Mouse (Mus musculus) heart, postnatal 4 days (tissue): ENCODE measurements around the gene Pnp. TPM values are rescaled to one million over a fixed set of nuclear protein-coding genes. Genes with fewer than 3 reads are reported as not detected.
"Not testable (repeated sequence)": the region's sequence is repeated elsewhere in the genome, so short reads cannot be mapped to it uniquely, and the experiment has no call there.

Experiments used
- DNase-seq: peaks from one replicate; pipeline ENCODE4 v3.0.0; 2021
- total RNA-seq, 2 experiments: library from RNA; stranded (reverse); gene quantifications; 2 replicates each; pipeline ENCODE4 v1.2.3; 2021

Gene Pnp
- 10 to 100 TPM; 11.1 to 13.9 TPM for total RNA-seq

GRCm38 (mm10) chr14:50930754-50931492 lies at the start of gene Pnp, which contains the start of gene Pip4p1:
Pnp (plus strand) TSS chr14:50931082.
Pip4p1 (minus strand) TSS chr14:50930856.
- DNase-seq, result peak; percentile 99

GRCm38 (mm10) chr14:50891621-50892020 lies 39.3 kb upstream of the Pnp start:
- no peak for DNase-seq

- no peak for DNase-seq
Measured at GRCm38 (mm10) chr14:50892091-50892490, 38.8 kb upstream of the Pnp start.

GRCm38 (mm10) chr14:50892541-50893459 lies 38.1 kb upstream of the Pnp start:
- peak; percentile 33 for DNase-seq

- DNase-seq, result no peak
Measured at GRCm38 (mm10) chr14:50895407-50895806, 35.5 kb upstream of the Pnp start.

GRCm38 (mm10) chr14:50895985-50896746 lies 34.7 kb upstream of the Pnp start:
- DNase-seq, result peak; percentile 29

- DNase-seq, result no peak
Measured at GRCm38 (mm10) chr14:50896747-50897373, 34.0 kb upstream of the Pnp start.

GRCm38 (mm10) chr14:50897374-50897765 lies 33.5 kb upstream of the Pnp start, which contains the start of gene Klhl33:
Klhl33 (minus strand) TSS chr14:50897507.
- peak; percentile 24 for DNase-seq

- DNase-seq, result not testable (repeated sequence)
Measured at GRCm38 (mm10) chr14:50897992-50898391, 32.9 kb upstream of the Pnp start.

- DNase-seq, result peak; percentile 24
Measured at GRCm38 (mm10) chr14:50903973-50904827, 26.7 kb upstream of the Pnp start.

GRCm38 (mm10) chr14:50904828-50905129 lies 26.1 kb upstream of the Pnp start:
- no peak for DNase-seq

GRCm38 (mm10) chr14:50905327-50905726 lies 25.6 kb upstream of the Pnp start:
- DNase-seq, result not testable (repeated sequence)

GRCm38 (mm10) chr14:50908126-50908525 lies 22.8 kb upstream of the Pnp start:
- no peak for DNase-seq

- no peak for DNase-seq
Measured at GRCm38 (mm10) chr14:50911356-50911755, 19.5 kb upstream of the Pnp start.

GRCm38 (mm10) chr14:50923437-50923836 lies 7.4 kb upstream of the Pnp start:
- DNase-seq, result not testable (repeated sequence)

- DNase-seq, result peak; percentile 97
Measured at GRCm38 (mm10) chr14:50924281-50925064, 6.4 kb upstream of the Pnp start, which contains the start of the genes Osgep and Apex1. Osgep (minus strand) TSS chr14:50924893. Apex1 (plus strand) TSS chr14:50924968.

- DNase-seq, result no peak
Measured at GRCm38 (mm10) chr14:50925111-50925920, 5.6 kb upstream of the Pnp start.

- no peak for DNase-seq
Measured at GRCm38 (mm10) chr14:50927366-50927765, 3.5 kb upstream of the Pnp start.

- no peak for DNase-seq
Measured at GRCm38 (mm10) chr14:50929951-50930350, 931 bp upstream of the Pnp start.
